Mouse (Mus musculus) intestine, embryonic 15.5 days (tissue): Measurements from ENCODE around the gene Zfp59. TPM values are rescaled to one million over a fixed set of nuclear protein-coding genes. Genes with fewer than 3 reads are reported as not detected.
A peak's percentile ranks its signal among the peaks of the same experiment; 100 is the strongest.

Experiments used
- ATAC-seq: fragments of 200-750 bp; cut with Nextera tagmentation; 2 replicates; pipeline ENCODE4 v1.8.0; 2017; ENCODE audit warnings: moderate TSS enrichment, moderate library complexity
- H3K27ac ChIP-seq: fragments of 300-500 bp; sonication (generic); 2 replicates; pipeline ENCODE4 v1.5.1; 2015; ENCODE audit warnings: mild to moderate bottlenecking, inconsistent platforms
- H3K27me3 ChIP-seq: fragments of 300-500 bp; sonication (generic); replicated peaks from 2 replicates; pipeline ENCODE4 v1.6.1; 2015; ENCODE audit warnings: inconsistent platforms
- H3K36me3 ChIP-seq: fragments of 300-500 bp; sonication (generic); 2 replicates; pipeline ENCODE4 v1.6.1; 2015; ENCODE audit warnings: inconsistent platforms
- H3K4me1 ChIP-seq: fragments of 300-500 bp; sonication (generic); replicated peaks from 2 replicates; pipeline ENCODE4 v1.6.1; 2015; ENCODE audit warnings: inconsistent platforms
- H3K4me2 ChIP-seq: fragments of 300-500 bp; sonication (generic); replicated peaks from 2 replicates; pipeline ENCODE4 v1.6.1; 2015; ENCODE audit warnings: mild to moderate bottlenecking, inconsistent platforms
- H3K4me3 ChIP-seq: fragments of 300-500 bp; sonication (generic); replicated peaks from 2 replicates; pipeline ENCODE4 v1.5.1; 2015; ENCODE audit warnings: inconsistent platforms
- H3K9ac ChIP-seq: fragments of 300-500 bp; sonication (generic); 2 replicates; pipeline ENCODE4 v1.6.1; 2015; ENCODE audit warnings: inconsistent platforms
- H3K9me3 ChIP-seq: fragments of 300-500 bp; sonication (generic); 2 replicates; pipeline ENCODE4 v1.6.1; 2016; ENCODE audit warnings: inconsistent platforms
- WGBS: fragments of 180-500 bp; shearing (Covaris S2); methylation state at CpG from one replicate; pipeline ENCODE4 v1.1.7; 2015; 5-methylcytosine and 5-hydroxymethylcytosine counted together
- polyA plus RNA-seq: library from polyadenylated mRNA; unstranded; fragments of >200 nt; fragmentation: Nextera tagmentation; extraction: Ambion mirVana; gene quantifications from 2 replicates; pipeline ENCODE4 v1.2.1, GENCODE M21; 2015

Gene Zfp59
- polyA plus RNA-seq, 1 experiment from 2014 or later: 6.4 TPM

DNA sequence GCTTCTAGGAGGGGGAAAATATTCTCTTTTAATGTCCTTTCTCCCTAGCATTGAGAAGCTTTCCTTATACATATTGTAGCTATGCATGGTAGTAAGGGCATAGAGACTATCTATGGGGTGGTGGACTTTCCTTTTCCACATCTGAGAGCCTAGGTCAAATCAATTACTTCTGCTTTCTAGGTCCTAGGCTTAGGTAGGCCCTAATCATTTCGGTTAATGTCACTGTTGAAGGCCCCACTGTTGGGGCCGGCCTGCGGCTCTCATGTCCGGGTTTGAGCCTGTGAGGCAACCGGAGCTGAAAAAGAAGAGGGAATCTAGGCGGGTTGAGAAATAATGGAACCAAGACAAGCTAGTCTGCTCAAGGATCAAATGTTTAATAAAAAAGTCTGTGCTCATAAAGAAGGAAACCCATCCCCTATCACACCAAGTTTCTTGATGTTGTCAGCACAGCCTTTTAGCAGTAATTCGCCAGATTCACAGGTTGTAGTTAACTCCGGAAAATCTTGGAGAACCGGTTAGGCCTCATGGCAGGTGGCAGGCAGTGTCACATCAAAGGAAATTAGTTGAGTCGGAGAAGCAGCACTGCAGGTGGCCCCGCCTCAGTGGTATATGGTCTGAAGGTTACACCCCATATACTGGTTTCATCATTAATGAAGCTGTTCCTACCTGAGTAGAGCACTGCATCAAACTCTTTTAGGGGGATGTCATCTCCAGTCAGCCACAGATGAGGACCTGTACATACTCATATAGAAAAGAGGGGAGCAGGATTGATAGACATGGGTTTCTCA lies 66.8 kb downstream of the Zfp59 start:
- 62% methylated on average over 11 of the region's 11 CpGs for WGBS
- no peaks in the 10 kb centered on the region for H3K36me3 ChIP-seq
- H3K27me3 ChIP-seq: no peaks in the 10 kb centered on the region
- no peaks in the 10 kb centered on the region for H3K4me1 ChIP-seq
- ATAC-seq: peak; percentile 93
- H3K9ac ChIP-seq: no peak overlapping the region
- H3K27ac ChIP-seq: no peak overlapping the region
- H3K4me2 ChIP-seq: no peak overlapping the region
- H3K4me3 ChIP-seq: no peak overlapping the region
- H3K9me3 ChIP-seq: no peaks in the 10 kb centered on the region

Other genes with a start within 250 kb of the Zfp59 start
- gene Akt2, start 247.1 kb upstream of the Zfp59 start, polyA plus RNA-seq: 68.4 and 71.1 TPM in 2 replicates
- gene Ttc9b, start 184.7 kb upstream of the Zfp59 start, polyA plus RNA-seq: 2.3 and 2.5 TPM in 2 replicates
- 5.6 and 5.8 TPM in 2 replicates for gene Map3k10, start 164.0 kb upstream of the Zfp59 start, polyA plus RNA-seq
- gene Zfp607b, start 149.3 kb upstream of the Zfp59 start, polyA plus RNA-seq: 2.8 and 3.3 TPM in 2 replicates
- gene Zfp60, start 107.2 kb upstream of the Zfp59 start, polyA plus RNA-seq: 24.3 and 25.0 TPM in 2 replicates
- 1.6 and 1.8 TPM in 2 replicates for gene Zfp626, start 31.4 kb upstream of the Zfp59 start, polyA plus RNA-seq
- gene Zfp607a, start 18.9 kb downstream of the Zfp59 start, polyA plus RNA-seq: 3.4 and 3.9 TPM in 2 replicates
- gene Zfp974, start 90.9 kb downstream of the Zfp59 start, polyA plus RNA-seq: 6.1 and 6.2 TPM in 2 replicates
- gene Zfp780b, start 140.6 kb downstream of the Zfp59 start, polyA plus RNA-seq: 13.7 and 14.4 TPM in 2 replicates
- gene Zfp850, start 175.5 kb downstream of the Zfp59 start, polyA plus RNA-seq: 2.8 and 3.6 TPM in 2 replicates
- 247 and 249 TPM in 2 replicates for gene Psmc4, start 211.5 kb downstream of the Zfp59 start, polyA plus RNA-seq
- 99.5 and 129 TPM in 2 replicates for gene Fcgbp, start 232.6 kb downstream of the Zfp59 start, polyA plus RNA-seq